Mouse (Mus musculus) megakaryocyte-erythroid progenitor cell, adult 5-6 weeks (primary cell): ENCODE results near the gene Esrrg. TPM values are rescaled to one million over a fixed set of nuclear protein-coding genes. Genes with fewer than 3 reads are reported as not detected.
A peak's percentile ranks its signal among the peaks of the same experiment; 100 is the strongest.

Experiments
- ATAC-seq: replicated peaks from 2 replicates; pipeline ENCODE4 v1.8.0; 2016; ENCODE audit warnings: mild to moderate bottlenecking, inconsistent platforms; ENCODE audit not compliant: severe bottlenecking, poor library complexity, low FRiP score, low TSS enrichment
- total RNA-seq, 2 experiments: library from RNA; stranded (forward) in 1 of 2; stranded (reverse) in 1 of 2; fragments of 200-1000, 215-1000 nt in 1 of 2; fragments of >200 nt in 1 of 2; fragmentation: Nextera tagmentation in 1 of 2; gene quantifications; 2 replicates each; pipeline ENCODE4 v1.2.3; 2014 to 2017

Esrrg gene
- total RNA-seq, 2 experiments from 2014 or later, result not detected

DNA sequence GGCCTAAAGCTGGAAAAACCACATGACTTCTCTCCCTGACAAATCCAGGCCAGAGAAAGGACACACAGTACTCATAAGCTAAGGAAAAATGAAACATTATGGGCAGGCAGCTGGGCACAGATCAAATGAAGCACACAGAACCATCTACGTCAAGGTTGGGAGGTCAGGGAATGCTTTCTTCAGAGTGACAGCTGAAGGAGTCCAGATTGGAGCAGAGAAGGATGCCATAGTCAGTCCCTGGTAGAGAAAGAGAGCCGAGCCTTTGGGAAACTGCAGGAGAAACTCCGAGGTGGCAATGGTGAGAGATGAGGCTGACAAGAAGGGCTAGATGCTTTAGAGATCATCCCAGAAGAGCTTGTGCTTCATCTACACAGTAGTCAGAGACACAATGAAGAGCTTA is 485.1 kb downstream of the Esrrg start:
- ATAC-seq, result no peak

DNA sequence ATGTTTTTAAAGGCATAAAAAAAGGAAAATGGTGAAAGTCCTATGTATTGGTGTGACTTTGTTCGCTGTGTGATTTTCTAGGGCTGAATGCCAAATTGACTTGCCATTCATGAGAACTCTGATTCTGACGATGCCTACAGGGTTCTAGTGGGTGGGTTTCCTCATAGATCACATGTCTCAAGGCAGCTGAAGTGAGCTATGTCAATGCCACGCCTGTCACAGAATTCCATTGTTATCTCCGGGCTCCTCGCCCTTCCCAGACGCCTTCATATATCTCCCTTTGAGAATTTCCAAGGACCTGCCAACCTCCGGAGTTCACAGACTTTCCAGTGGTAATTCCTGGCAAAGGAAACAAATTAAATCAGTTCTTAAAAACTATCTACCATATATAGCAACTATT is 493.2 kb downstream of the Esrrg start:
- no peak for ATAC-seq

GRCm38 (mm10) chr1:188103179-188103578 is 494.6 kb downstream of the Esrrg start:
- ATAC-seq, result no peak

DNA sequence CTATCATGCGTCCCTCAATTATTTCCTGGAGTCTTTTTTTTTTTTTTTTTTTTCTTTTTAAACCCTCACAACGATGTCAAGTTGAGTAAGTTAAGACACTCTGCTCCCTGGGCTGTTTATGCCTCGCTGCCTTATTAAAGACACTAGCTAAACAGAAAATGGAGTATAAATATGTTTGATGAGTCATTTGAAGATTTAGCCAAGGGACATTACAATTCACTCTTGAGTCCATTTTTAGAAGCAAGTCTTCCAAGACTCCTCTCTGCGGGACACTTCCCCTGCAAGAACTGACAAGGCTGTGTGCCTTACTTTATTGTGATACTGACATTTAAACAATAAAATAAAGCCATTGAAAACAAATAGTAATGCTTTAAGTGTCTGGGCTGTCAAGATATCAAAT is 496.9 kb downstream of the Esrrg start:
- ATAC-seq, result no peak

DNA sequence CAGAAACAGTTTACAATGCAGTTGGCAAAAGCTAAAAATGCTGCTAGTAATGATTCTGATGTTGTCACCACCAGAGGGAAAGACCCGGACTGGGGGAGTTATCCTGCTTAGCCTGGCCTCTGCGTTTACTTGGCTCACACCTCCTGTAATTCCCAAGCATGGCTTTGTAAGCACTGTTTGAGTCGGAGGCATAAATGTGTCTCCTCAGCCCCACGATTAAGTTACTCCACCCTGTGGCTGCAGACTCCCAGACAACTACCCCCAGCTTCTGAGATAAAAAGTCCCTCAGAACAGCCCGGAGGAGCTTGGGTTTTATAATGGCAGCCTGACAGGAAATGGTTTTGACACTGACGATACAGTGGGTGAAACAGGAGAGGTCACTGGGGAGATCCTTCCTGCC is 499.4 kb downstream of the Esrrg start:
- ATAC-seq, result peak; percentile 76

- no peak for ATAC-seq
Measured at GRCm38 (mm10) chr1:188111552-188111951, 503.0 kb downstream of the Esrrg start.

DNA sequence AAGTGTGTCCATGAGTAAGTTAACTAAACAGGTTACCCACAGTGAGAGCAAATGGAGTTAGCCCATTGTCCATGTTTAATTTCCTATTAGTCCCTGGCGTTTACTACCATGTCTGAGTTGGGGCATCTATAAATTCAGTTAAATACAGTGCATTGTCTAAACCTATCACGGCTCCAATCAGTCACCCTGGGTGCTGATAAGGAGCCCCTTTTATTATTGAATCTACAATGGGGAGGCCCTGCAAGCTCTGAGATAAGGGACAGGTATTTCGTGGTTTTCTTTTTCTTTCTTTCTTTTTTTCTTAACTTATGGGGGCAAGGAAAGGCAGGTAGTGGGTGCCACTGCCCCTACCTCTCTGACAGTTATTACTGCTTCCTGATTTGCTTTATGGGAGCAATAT is 504.6 kb downstream of the Esrrg start:
- no peak for ATAC-seq

DNA sequence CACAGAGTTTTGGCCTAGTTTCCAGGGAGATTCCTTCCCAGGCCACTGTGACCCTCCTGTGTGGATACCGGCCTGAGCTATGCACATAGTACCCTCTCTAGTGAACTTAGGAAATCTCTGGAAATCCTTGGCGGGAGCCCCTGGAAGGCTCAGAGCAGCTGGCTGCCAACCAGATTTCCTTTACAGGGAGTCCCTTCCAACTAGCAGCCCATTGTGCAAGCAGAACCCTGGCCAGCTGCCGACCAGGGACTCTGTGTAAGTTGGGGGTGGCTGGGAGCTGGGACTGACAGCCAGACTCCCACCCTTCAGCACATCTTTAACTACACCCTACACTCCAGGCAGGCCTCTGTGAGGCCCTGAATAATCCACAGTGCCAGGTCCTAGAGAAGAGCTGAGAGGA is 509.5 kb downstream of the Esrrg start:
- ATAC-seq, result no peak

- no peak for ATAC-seq
Measured at GRCm38 (mm10) chr1:188119806-188120205, 511.2 kb downstream of the Esrrg start.

- peak; percentile 52; the same call in 1 of the 2 replicates for ATAC-seq
Measured at GRCm38 (mm10) chr1:188125521-188126021, 517.0 kb downstream of the Esrrg start.

DNA sequence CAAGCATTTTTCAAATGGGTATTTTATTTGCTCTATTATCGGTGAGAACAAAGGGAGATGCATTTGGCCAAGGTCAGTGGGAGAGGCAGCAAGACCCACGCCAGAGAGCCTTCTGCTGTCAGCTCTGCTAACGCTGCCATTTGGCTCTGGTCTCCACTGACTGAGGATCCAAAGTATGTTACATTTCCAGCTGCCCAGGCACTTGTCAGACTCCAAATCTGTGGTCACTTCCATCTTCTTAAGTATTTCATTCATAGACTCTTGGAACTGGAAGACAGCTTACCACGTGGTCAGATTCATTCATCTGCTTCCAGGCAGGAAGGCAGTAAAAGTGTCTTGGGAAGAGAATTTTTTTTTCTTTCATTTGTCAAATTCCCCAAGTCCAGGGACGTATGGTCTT is 527.5 kb downstream of the Esrrg start:
- ATAC-seq, result no peak

DNA sequence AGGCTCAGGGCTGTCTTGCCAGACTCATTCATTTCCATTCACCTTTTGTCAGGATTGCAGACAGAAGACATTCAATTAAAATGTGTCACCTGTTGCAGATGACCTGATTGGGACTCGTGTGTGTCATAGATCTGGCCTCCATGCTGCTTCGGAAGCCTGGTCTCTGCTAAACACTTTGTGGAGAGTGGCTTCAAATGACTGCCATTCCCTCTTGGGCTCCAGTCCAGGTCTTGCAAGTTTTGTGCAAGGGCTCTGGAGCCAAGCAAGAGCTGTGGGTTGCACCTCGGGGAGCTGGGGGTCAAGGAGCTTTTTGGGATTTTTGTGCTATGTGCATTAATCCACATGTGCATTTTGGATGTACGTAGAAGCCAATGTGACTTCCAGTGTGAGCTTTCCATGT is 530.9 kb downstream of the Esrrg start:
- no peak for ATAC-seq

- no peak for ATAC-seq
Measured at GRCm38 (mm10) chr1:188140221-188140620, 531.6 kb downstream of the Esrrg start.

GRCm38 (mm10) chr1:188147381-188148156 is 539.0 kb downstream of the Esrrg start:
- ATAC-seq, result no peak

- no peak for ATAC-seq
Measured at GRCm38 (mm10) chr1:188151066-188151465, 542.5 kb downstream of the Esrrg start.

GRCm38 (mm10) chr1:188152011-188152410 is 543.4 kb downstream of the Esrrg start:
- ATAC-seq, result 0 out of 2 replicates have a peak, but pooled peaks have one; percentile 23

DNA sequence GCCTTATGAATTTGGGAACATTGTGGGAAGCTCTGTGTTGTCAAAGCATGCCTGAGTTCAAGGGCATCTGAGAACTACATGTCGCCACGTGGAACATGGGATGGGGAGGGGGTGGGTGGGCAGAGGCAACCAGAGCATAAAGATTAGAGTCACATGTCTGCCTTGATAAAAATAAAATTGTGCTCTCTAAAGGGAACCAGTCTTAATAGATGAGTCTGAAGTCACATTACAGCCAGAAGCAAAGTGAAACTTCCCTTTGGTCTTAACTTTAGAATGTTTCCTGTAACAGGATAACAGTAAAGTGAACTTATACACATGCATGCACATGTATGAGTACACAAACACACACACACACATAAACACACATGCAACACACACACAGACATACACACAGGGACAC is 545.1 kb downstream of the Esrrg start:
- ATAC-seq, result no peak

GRCm38 (mm10) chr1:188154466-188155110 is 546.0 kb downstream of the Esrrg start:
- 0 out of 2 replicates have a peak, but pooled peaks have one; percentile 33 for ATAC-seq

- ATAC-seq, result no peak
Measured at GRCm38 (mm10) chr1:188155135-188155779, 546.7 kb downstream of the Esrrg start.

- ATAC-seq, result no peak
Measured at GRCm38 (mm10) chr1:188156520-188156919, 547.9 kb downstream of the Esrrg start.
